Mouse (Mus musculus) embryo, embryonic 9.5 days (tissue): ENCODE measurements around the gene Ncapd2.
A peak's percentile ranks its signal among the peaks of the same experiment; 100 is the strongest.

Source experiments
- DNase-seq: peaks from one replicate; pipeline ENCODE4 v3.0.0-alpha.2; 2017; ENCODE audit errors: extremely low spot score

Gene Ncapd2

GRCm38 (mm10) chr6:125191332-125192015 is at the start of gene Ncapd2, which contains the start of gene Mrpl51:
Gene Ncapd2, minus strand, starts transcription at chr6:125191701.
Gene Mrpl51, plus strand, starts transcription at chr6:125191801.
- DNase-seq = peak; percentile 99

- DNase-seq = no peak
Measured at GRCm38 (mm10) chr6:125240617-125241016, 49.1 kb upstream of the Ncapd2 start.

GRCm38 (mm10) chr6:125239547-125239946 is 48.0 kb upstream of the Ncapd2 start:
- DNase-seq = no peak

GRCm38 (mm10) chr6:125238396-125238795 is 46.9 kb upstream of the Ncapd2 start:
- no peak for DNase-seq

- no peak for DNase-seq
Measured at GRCm38 (mm10) chr6:125237421-125237820, 45.9 kb upstream of the Ncapd2 start.

GRCm38 (mm10) chr6:125236782-125237181 is 45.3 kb upstream of the Ncapd2 start, which contains the start of gene Cd27:
Gene Cd27, minus strand, starts transcription at chr6:125237010.
- no peak for DNase-seq

GRCm38 (mm10) chr6:125236341-125236740 is 44.8 kb upstream of the Ncapd2 start:
- DNase-seq = no peak

- DNase-seq = no peak
Measured at GRCm38 (mm10) chr6:125234520-125234828, 43.0 kb upstream of the Ncapd2 start.

- no peak for DNase-seq
Measured at GRCm38 (mm10) chr6:125233816-125234519, 42.5 kb upstream of the Ncapd2 start.

GRCm38 (mm10) chr6:125232516-125232915 is 41.0 kb upstream of the Ncapd2 start:
- DNase-seq = no peak

GRCm38 (mm10) chr6:125232045-125232437 is 40.5 kb upstream of the Ncapd2 start:
- DNase-seq = no peak

GRCm38 (mm10) chr6:125231117-125232044 is 39.9 kb upstream of the Ncapd2 start, which contains the start of gene Tapbpl:
Gene Tapbpl, minus strand, starts transcription at chr6:125231860.
- peak; percentile 58 for DNase-seq

GRCm38 (mm10) chr6:125230571-125230970 is 39.1 kb upstream of the Ncapd2 start:
- no peak for DNase-seq

GRCm38 (mm10) chr6:125225518-125226115 is 34.1 kb upstream of the Ncapd2 start:
- DNase-seq = no peak

GRCm38 (mm10) chr6:125222577-125222976 is 31.1 kb upstream of the Ncapd2 start:
- no peak for DNase-seq

GRCm38 (mm10) chr6:125222146-125222545 is 30.6 kb upstream of the Ncapd2 start:
- DNase-seq = no peak

GRCm38 (mm10) chr6:125221115-125221745 is 29.7 kb upstream of the Ncapd2 start:
- no peak for DNase-seq

- DNase-seq = peak; percentile 42
Measured at GRCm38 (mm10) chr6:125218963-125219362, 27.5 kb upstream of the Ncapd2 start.

GRCm38 (mm10) chr6:125217899-125218298 is 26.4 kb upstream of the Ncapd2 start:
- no peak for DNase-seq

GRCm38 (mm10) chr6:125216898-125217297 is 25.4 kb upstream of the Ncapd2 start:
- no peak for DNase-seq
